Mouse (Mus musculus): ENCODE measurements around the gene 1700069L16Rik. TPM values are rescaled to one million over a fixed set of nuclear protein-coding genes. Genes with fewer than 3 reads are reported as not detected.

The 1700069L16Rik gene
- total and polyA plus RNA-seq, 2 experiments, result not detected

GRCm38 (mm10) chr5:113768806-113769205 is 44.2 kb upstream of the 1700069L16Rik start:
- WGBS, result 93% methylated on average over 8 of the region's 8 CpGs
- Histone ChIP-seq H3K27me3 (ENCODE audit: control insufficient read depth, insufficient read depth, low read length) (no peaks in the 10 kb centered on the region), H3K36me3 (ENCODE audit: control insufficient read depth, insufficient read depth, low read length) (no peaks in the 10 kb centered on the region), H3K9ac (ENCODE audit: low read depth, low read length) (no peak overlapping the region), H3K27ac (replicated peaks; ENCODE audit: insufficient read depth, low read depth, low read length) (no peak overlapping the region), H3K4me1 (ENCODE audit: control insufficient read depth, insufficient read depth, low read length) (no peaks in the 10 kb centered on the region), H3K79me2 (ENCODE audit: control insufficient read depth, insufficient read depth, low read length) (peaks cover 41% of the 10 kb centered on the region), H3K4me3 (ENCODE audit: insufficient read depth, low read depth, low read length) (no peak overlapping the region)
- TF ChIP-seq CTCF (IDR thresholded peaks at IDR 0.05; ENCODE audit: low read depth, low read length), result no peak
- no peak for TF ChIP-seq POLR2A (IDR thresholded peaks at IDR 0.05; ENCODE audit: extremely low read depth, insufficient read depth, low read length)
- no peak for DNase-seq (ENCODE audit: extremely low read depth, low read depth, low spot score)

- DNase-seq (ENCODE audit: extremely low read depth, low read depth, low spot score), result no peak
- no peak overlapping the region for H3K27ac ChIP-seq (replicated peaks; ENCODE audit: insufficient read depth, low read depth, low read length)
- H3K36me3 ChIP-seq (ENCODE audit: control insufficient read depth, insufficient read depth, low read length), result peaks cover 3% of the 10 kb centered on the region; the same call in 1 of the 2 replicates
- H3K27me3 ChIP-seq (ENCODE audit: control insufficient read depth, insufficient read depth, low read length), result no peaks in the 10 kb centered on the region
- no peaks in the 10 kb centered on the region for H3K4me1 ChIP-seq (ENCODE audit: control insufficient read depth, insufficient read depth, low read length)
- 68% methylated on average over 13 of the region's 13 CpGs for WGBS
- peaks cover 35% of the 10 kb centered on the region; the same call in 1 of the 2 replicates for H3K79me2 ChIP-seq (ENCODE audit: control insufficient read depth, insufficient read depth, low read length)
- no peak overlapping the region for H3K9ac ChIP-seq (ENCODE audit: low read depth, low read length)
- TF ChIP-seq CTCF (IDR thresholded peaks at IDR 0.05; ENCODE audit: low read depth, low read length) (no peak), POLR2A (IDR thresholded peaks at IDR 0.05; ENCODE audit: extremely low read depth, insufficient read depth, low read length) (no peak)
- no peak overlapping the region for H3K4me3 ChIP-seq (ENCODE audit: insufficient read depth, low read depth, low read length)
Observed at GRCm38 (mm10) chr5:113765641-113766526, 41.3 kb upstream of the 1700069L16Rik start.

GRCm38 (mm10) chr5:113764426-113764825 is 39.9 kb upstream of the 1700069L16Rik start:
- no peak for DNase-seq (ENCODE audit: extremely low read depth, low read depth, low spot score)
- Histone ChIP-seq H3K4me3 (ENCODE audit: insufficient read depth, low read depth, low read length) (no peak overlapping the region), H3K79me2 (ENCODE audit: control insufficient read depth, insufficient read depth, low read length) (peaks cover 24% of the 10 kb centered on the region; the same call in 1 of the 2 replicates), H3K27ac (replicated peaks; ENCODE audit: insufficient read depth, low read depth, low read length) (no peak overlapping the region), H3K9ac (ENCODE audit: low read depth, low read length) (no peak overlapping the region), H3K36me3 (ENCODE audit: control insufficient read depth, insufficient read depth, low read length) (peaks cover 3% of the 10 kb centered on the region; the same call in 1 of the 2 replicates), H3K4me1 (ENCODE audit: control insufficient read depth, insufficient read depth, low read length) (no peaks in the 10 kb centered on the region), H3K27me3 (ENCODE audit: control insufficient read depth, insufficient read depth, low read length) (no peaks in the 10 kb centered on the region)
- no peak for TF ChIP-seq POLR2A (IDR thresholded peaks at IDR 0.05; ENCODE audit: extremely low read depth, insufficient read depth, low read length)
- no peak for TF ChIP-seq CTCF (IDR thresholded peaks at IDR 0.05; ENCODE audit: low read depth, low read length)
- 91% methylated on average over 7 of the region's 7 CpGs for WGBS

GRCm38 (mm10) chr5:113761585-113761984 is 37.0 kb upstream of the 1700069L16Rik start:
- DNase-seq (ENCODE audit: extremely low read depth, low read depth, low spot score), result no peak
- TF ChIP-seq CTCF (IDR thresholded peaks at IDR 0.05; ENCODE audit: low read depth, low read length), result no peak
- no peak for TF ChIP-seq POLR2A (IDR thresholded peaks at IDR 0.05; ENCODE audit: extremely low read depth, insufficient read depth, low read length)
- Histone ChIP-seq H3K27me3 (ENCODE audit: control insufficient read depth, insufficient read depth, low read length) (no peaks in the 10 kb centered on the region), H3K4me3 (ENCODE audit: insufficient read depth, low read depth, low read length) (no peak overlapping the region), H3K4me1 (ENCODE audit: control insufficient read depth, insufficient read depth, low read length) (no peaks in the 10 kb centered on the region), H3K36me3 (ENCODE audit: control insufficient read depth, insufficient read depth, low read length) (peaks cover 9% of the 10 kb centered on the region; the same call in 1 of the 2 replicates), H3K27ac (replicated peaks; ENCODE audit: insufficient read depth, low read depth, low read length) (no peak overlapping the region), H3K79me2 (ENCODE audit: control insufficient read depth, insufficient read depth, low read length) (peaks cover 8% of the 10 kb centered on the region; the same call in 1 of the 2 replicates), H3K9ac (ENCODE audit: low read depth, low read length) (no peak overlapping the region)
- 94% methylated on average over 2 of the region's 2 CpGs for WGBS

GRCm38 (mm10) chr5:113755347-113756030 is 30.9 kb upstream of the 1700069L16Rik start:
- no peak overlapping the region for H3K27ac ChIP-seq (replicated peaks; ENCODE audit: insufficient read depth, low read depth, low read length)
- H3K27me3 ChIP-seq (ENCODE audit: control insufficient read depth, insufficient read depth, low read length), result no peaks in the 10 kb centered on the region
- peaks cover 8% of the 10 kb centered on the region; the same call in 1 of the 2 replicates for H3K36me3 ChIP-seq (ENCODE audit: control insufficient read depth, insufficient read depth, low read length)
- H3K4me3 ChIP-seq (ENCODE audit: insufficient read depth, low read depth, low read length), result no peak overlapping the region
- no peaks in the 10 kb centered on the region for H3K4me1 ChIP-seq (ENCODE audit: control insufficient read depth, insufficient read depth, low read length)
- H3K9ac ChIP-seq (ENCODE audit: low read depth, low read length), result no peak overlapping the region
- DNase-seq (ENCODE audit: extremely low read depth, low read depth, low spot score), result no peak
- 93% methylated on average over 15 of the region's 15 CpGs for WGBS
- no peak for TF ChIP-seq POLR2A (IDR thresholded peaks at IDR 0.05; ENCODE audit: extremely low read depth, insufficient read depth, low read length)
- TF ChIP-seq CTCF (IDR thresholded peaks at IDR 0.05; ENCODE audit: low read depth, low read length), result no peak
- H3K79me2 ChIP-seq (ENCODE audit: control insufficient read depth, insufficient read depth, low read length), result no peaks in the 10 kb centered on the region

All from liver, adult 2 months (tissue).